Mouse (Mus musculus): ENCODE results near the gene Izumo4. TPM values are rescaled to one million over a fixed set of nuclear protein-coding genes. Genes with fewer than 3 reads are reported as not detected.

Gene Izumo4
- total RNA-seq, 2 experiments from 2014 or later = 6.9 to 13.1 TPM

- peak; percentile 79 for DNase-seq
These were observed 14.1 kb upstream of the Izumo4 start for GRCm38 (mm10) chr10:80687850-80688249.

GRCm38 (mm10) chr10:80692249-80693165 lies 9.5 kb upstream of the Izumo4 start:
- no peak for DNase-seq

GRCm38 (mm10) chr10:80693401-80694045 lies 8.5 kb upstream of the Izumo4 start:
- no peak for DNase-seq

GRCm38 (mm10) chr10:80694159-80694938 lies 7.6 kb upstream of the Izumo4 start:
- no peak for DNase-seq

GRCm38 (mm10) chr10:80695186-80695585 lies 6.8 kb upstream of the Izumo4 start:
- peak; percentile 61 for DNase-seq

- no peak for DNase-seq
These were observed 6.0 kb upstream of the Izumo4 start for GRCm38 (mm10) chr10:80695801-80696501.

- no peak for DNase-seq
These were observed 5.2 kb upstream of the Izumo4 start for GRCm38 (mm10) chr10:80696502-80697392.

- no peak for DNase-seq
These were observed 4.6 kb upstream of the Izumo4 start for GRCm38 (mm10) chr10:80697393-80697787.

GRCm38 (mm10) chr10:80697812-80698211 lies 4.2 kb upstream of the Izumo4 start:
- DNase-seq = no peak

- no peak for DNase-seq
These were observed 3.4 kb upstream of the Izumo4 start for GRCm38 (mm10) chr10:80698605-80699004.

GRCm38 (mm10) chr10:80700038-80700504 lies 1.9 kb upstream of the Izumo4 start:
- no peak for DNase-seq

GRCm38 (mm10) chr10:80700732-80701131 lies 1.3 kb upstream of the Izumo4 start:
- no peak for DNase-seq

- DNase-seq = peak; percentile 96
These were observed 779 bp downstream of the Izumo4 start for GRCm38 (mm10) chr10:80702536-80703390.

GRCm38 (mm10) chr10:80703643-80704042 lies 1.7 kb downstream of the Izumo4 start:
- DNase-seq = no peak

GRCm38 (mm10) chr10:80704418-80704817 lies 2.4 kb downstream of the Izumo4 start:
- no peak for DNase-seq

- no peak for DNase-seq
These were observed 3.0 kb downstream of the Izumo4 start for GRCm38 (mm10) chr10:80705033-80705432.

- DNase-seq = no peak
These were observed 3.5 kb downstream of the Izumo4 start for GRCm38 (mm10) chr10:80705479-80705878.

- no peak for DNase-seq
These were observed 8.8 kb downstream of the Izumo4 start for GRCm38 (mm10) chr10:80710834-80711233.

GRCm38 (mm10) chr10:80717281-80717680 lies 15.3 kb downstream of the Izumo4 start:
- DNase-seq = peak; percentile 79

Measured in adrenal gland, postnatal 10 days (tissue).